Mouse (Mus musculus) macrophage (primary cell): ENCODE measurements at regions not wholly inside any gene's neighbourhood (a gene's known extent, or its start where the extent isn't known, plus 50 kb on each side); places are given as distances from the start of the nearest gene placed in this dataset.

ENCODE experiments used
- H3K27ac ChIP-seq: fragments of 350-480 bp; formaldehyde crosslinking; 2 replicates; pipeline ENCODE4 v1.9.0; 2021
- H3K36me3 ChIP-seq: fragments of 350-480 bp; formaldehyde crosslinking; 2 replicates; pipeline ENCODE4 v1.9.0; 2021; ENCODE audit errors: inconsistent target
- H3K4me3 ChIP-seq: fragments of 350-480 bp; formaldehyde crosslinking; 2 replicates; pipeline ENCODE4 v1.9.0; 2021; ENCODE audit errors: inconsistent target
- H3K79me2 ChIP-seq: fragments of 350-480 bp; formaldehyde crosslinking; 2 replicates; pipeline ENCODE4 v1.9.0; 2021; ENCODE audit errors: inconsistent target
- WGBS: methylation state at CpG from one replicate; pipeline ENCODE4 v1.1.7; 2026; ENCODE audit warnings: inconsistent platforms; ENCODE audit not compliant: missing documents; 5-methylcytosine and 5-hydroxymethylcytosine counted together

DNA sequence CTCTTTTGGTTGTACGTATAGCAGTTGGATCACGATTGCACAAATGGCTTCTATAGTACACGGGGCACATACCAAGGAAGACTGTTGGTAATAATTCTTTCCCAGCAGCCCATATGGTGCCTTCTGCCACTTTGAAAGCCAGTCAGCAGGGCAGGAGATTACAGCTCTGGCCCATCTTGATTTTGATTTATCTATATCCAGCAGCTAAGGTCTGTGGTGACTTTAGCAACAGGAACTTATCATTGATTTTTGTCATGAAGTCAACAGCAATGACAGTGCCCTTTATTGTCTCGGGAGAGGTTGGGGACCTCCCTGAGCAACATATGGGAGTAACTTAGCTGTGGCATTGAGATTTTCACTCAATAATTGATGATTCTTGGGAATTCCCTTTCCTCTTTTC lies 64.1 kb upstream of the Tab2 start:
- no peaks in the 10 kb centered on the region for H3K36me3 ChIP-seq
- 91% methylated on average over 4 of the region's 4 CpGs for WGBS
- no peak overlapping the region for H3K27ac ChIP-seq
- H3K79me2 ChIP-seq, result no peaks in the 10 kb centered on the region
- H3K4me3 ChIP-seq, result no peak overlapping the region

DNA sequence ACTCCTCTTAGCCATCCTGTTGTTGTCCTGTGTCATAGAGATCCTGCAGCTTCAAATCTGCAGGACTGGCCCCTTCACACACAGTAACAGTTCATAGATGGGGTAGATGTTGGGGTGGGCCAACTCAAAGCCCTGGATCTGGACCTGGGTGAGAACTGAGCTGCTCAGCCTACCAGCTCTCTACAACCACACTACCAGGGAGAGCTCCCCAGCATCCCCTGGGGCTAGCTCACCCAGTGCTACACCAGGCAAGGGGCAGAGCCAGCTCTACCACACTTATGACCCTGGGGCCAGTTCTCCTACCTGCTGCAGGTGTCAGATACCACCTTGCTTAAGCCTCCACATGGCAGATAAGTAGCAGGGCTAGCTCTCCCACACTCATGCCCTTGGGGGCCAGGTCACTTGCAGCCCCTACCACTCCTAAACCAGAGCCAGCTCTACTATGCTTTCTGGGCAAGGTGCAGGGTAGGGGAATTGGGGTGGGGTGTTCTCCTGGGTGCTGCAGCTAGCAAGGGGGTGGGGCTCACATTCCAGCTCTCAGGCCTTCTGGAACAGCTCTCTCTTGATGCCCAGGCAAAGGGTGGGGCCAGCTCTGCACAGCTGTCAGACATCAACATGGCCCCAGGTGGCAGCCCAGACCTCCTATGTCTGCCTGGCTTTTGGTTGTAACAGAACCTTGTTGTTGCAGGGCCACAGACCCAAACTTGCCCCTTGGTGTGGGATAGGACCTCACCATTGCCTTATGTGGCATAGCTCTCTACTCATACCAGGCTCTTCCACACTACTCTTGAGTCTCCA lies 62.4 kb upstream of the Tab2 start:
- no peaks in the 10 kb centered on the region for H3K36me3 ChIP-seq
- H3K79me2 ChIP-seq, result no peaks in the 10 kb centered on the region
- no peak overlapping the region for H3K4me3 ChIP-seq
- no peak overlapping the region for H3K27ac ChIP-seq

DNA sequence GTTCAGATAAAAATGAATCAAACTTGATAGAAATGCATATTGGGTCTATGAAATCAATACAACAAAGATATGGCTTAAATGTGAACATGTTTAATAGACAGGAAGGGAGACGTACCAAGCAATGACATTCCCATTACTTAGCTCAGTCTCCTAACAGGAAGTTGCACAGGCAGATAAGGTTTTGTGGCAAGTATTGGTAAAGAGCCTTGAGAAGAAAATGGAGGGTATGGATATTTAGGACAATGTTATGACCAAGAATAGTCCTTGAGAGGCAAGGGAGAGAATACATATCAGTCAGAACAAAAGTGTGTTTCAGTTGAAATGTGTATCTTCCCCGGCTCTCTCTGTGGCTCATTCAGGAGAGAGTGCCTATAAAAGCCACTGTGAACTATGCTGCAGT lies 60.7 kb upstream of the Tab2 start:
- Histone ChIP-seq H3K27ac (no peak overlapping the region), H3K36me3 (no peaks in the 10 kb centered on the region)
- WGBS, result 72% methylated on average over 2 of the region's 2 CpGs

GRCm38 (mm10) chr10:8011744-8012143 lies 55.7 kb upstream of the Tab2 start:
- Histone ChIP-seq H3K4me3 (no peak overlapping the region), H3K36me3 (no peaks in the 10 kb centered on the region), H3K79me2 (no peaks in the 10 kb centered on the region), H3K27ac (no peak overlapping the region)
- 95% methylated on average over 4 of the region's 4 CpGs for WGBS

More for the DNA sequence above, 60.7 kb upstream of the Tab2 start:
- Histone ChIP-seq H3K4me3 (no peak overlapping the region), H3K79me2 (no peaks in the 10 kb centered on the region)

- Histone ChIP-seq H3K79me2 (no peaks in the 10 kb centered on the region), H3K27ac (no peak overlapping the region), H3K4me3 (no peak overlapping the region), H3K36me3 (no peaks in the 10 kb centered on the region)
- WGBS, result 39% methylated on average over 9 of the region's 9 CpGs
Observed at GRCm38 (mm10) chr10:8011138-8011537, 55.1 kb upstream of the Tab2 start.

DNA sequence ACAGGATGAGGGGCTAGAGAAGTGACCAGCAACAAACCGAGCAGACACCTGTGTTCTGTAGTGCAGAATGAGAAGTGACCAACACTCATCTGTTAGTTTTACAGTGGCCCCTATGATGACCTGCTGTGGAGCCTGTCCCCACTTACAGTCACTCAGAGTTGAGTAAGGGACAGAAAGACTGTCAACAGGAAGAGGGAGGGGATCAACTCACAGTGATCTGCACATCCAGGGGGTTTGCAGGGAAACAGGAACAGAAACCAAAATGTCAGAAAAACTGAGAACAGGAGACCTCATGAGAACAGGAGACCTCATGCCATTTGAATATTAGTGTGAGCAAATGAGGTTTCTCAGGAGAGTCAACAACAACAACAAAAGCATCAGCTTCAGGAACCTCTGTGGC lies 53.8 kb upstream of the Tab2 start:
- no peaks in the 10 kb centered on the region for H3K36me3 ChIP-seq
- no peak overlapping the region for H3K27ac ChIP-seq
- H3K4me3 ChIP-seq, result no peak overlapping the region
- WGBS, result 20% methylated on average over 1 of the region's 1 CpGs
- H3K79me2 ChIP-seq, result no peaks in the 10 kb centered on the region

DNA sequence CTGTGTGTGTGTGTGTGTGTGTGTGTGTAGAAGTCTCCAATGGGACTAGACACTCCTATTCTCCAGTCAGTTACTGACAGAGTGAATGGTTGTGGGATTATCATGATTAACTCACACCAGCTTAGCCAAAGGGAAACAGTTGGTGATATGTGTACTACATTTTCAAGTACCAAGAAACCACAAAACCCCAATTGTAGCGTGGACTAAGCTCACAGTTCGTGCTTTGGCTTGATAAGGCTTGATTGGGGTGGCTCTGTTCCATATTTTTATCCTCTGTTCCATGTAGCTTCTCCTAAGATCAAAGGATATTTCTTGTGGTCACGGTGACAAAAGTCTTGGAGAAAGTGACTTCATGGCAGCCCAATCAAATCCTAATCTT lies 51.9 kb upstream of the Tab2 start:
- no peak overlapping the region for H3K4me3 ChIP-seq
- 53% methylated on average over 3 of the region's 3 CpGs for WGBS
- H3K27ac ChIP-seq, result no peak overlapping the region
- H3K36me3 ChIP-seq, result no peaks in the 10 kb centered on the region
- H3K79me2 ChIP-seq, result no peaks in the 10 kb centered on the region

- no peaks in the 10 kb centered on the region for H3K79me2 ChIP-seq
- WGBS, result 40% methylated on average over 5 of the region's 5 CpGs
- H3K4me3 ChIP-seq, result no peak overlapping the region
- no peaks in the 10 kb centered on the region for H3K36me3 ChIP-seq
- H3K27ac ChIP-seq, result no peak overlapping the region
Observed at GRCm38 (mm10) chr10:8007286-8007989, 51.4 kb upstream of the Tab2 start.
